Mouse (Mus musculus): ENCODE data around the gene Stat6.

Gene Stat6

GRCm38 (mm10) chr10:127615034-127615374 lies 27.8 kb upstream of the Stat6 start:
- no peak for DNase-seq (ENCODE audit: low spot score)

- DNase-seq (ENCODE audit: low spot score) = no peak
Observed at GRCm38 (mm10) chr10:127615591-127615990, 27.2 kb upstream of the Stat6 start.

- DNase-seq (ENCODE audit: low spot score) = no peak
Observed at GRCm38 (mm10) chr10:127616261-127616679, 26.5 kb upstream of the Stat6 start.

- DNase-seq (ENCODE audit: low spot score) = no peak
Observed at GRCm38 (mm10) chr10:127617294-127617693, 25.5 kb upstream of the Stat6 start.

- no peak for DNase-seq (ENCODE audit: low spot score)
Observed at GRCm38 (mm10) chr10:127618173-127618572, 24.6 kb upstream of the Stat6 start.

GRCm38 (mm10) chr10:127619119-127619721 lies 23.6 kb upstream of the Stat6 start:
- DNase-seq (ENCODE audit: low spot score) = no peak

GRCm38 (mm10) chr10:127619941-127620405 lies 22.8 kb upstream of the Stat6 start:
- no peak for DNase-seq (ENCODE audit: low spot score)

- no peak for DNase-seq (ENCODE audit: low spot score)
Observed at GRCm38 (mm10) chr10:127620406-127621190, 22.2 kb upstream of the Stat6 start, which contains the start of gene Lrp1. Gene Lrp1, minus strand, starts transcription at chr10:127621148.

GRCm38 (mm10) chr10:127621191-127622056 lies 21.4 kb upstream of the Stat6 start:
- peak; percentile 85 for DNase-seq (ENCODE audit: low spot score)

GRCm38 (mm10) chr10:127622057-127622392 lies 20.8 kb upstream of the Stat6 start:
- DNase-seq (ENCODE audit: low spot score) = no peak

GRCm38 (mm10) chr10:127622661-127623060 lies 20.1 kb upstream of the Stat6 start:
- DNase-seq (ENCODE audit: low spot score) = no peak

GRCm38 (mm10) chr10:127623439-127624216 lies 19.2 kb upstream of the Stat6 start:
- DNase-seq (ENCODE audit: low spot score) = no peak

- no peak for DNase-seq (ENCODE audit: low spot score)
Observed at GRCm38 (mm10) chr10:127626433-127626832, 16.4 kb upstream of the Stat6 start.

GRCm38 (mm10) chr10:127631261-127632214 lies 11.2 kb upstream of the Stat6 start:
- DNase-seq (ENCODE audit: low spot score) = no peak

GRCm38 (mm10) chr10:127632668-127633271 lies 10.0 kb upstream of the Stat6 start:
- DNase-seq (ENCODE audit: low spot score) = no peak

- no peak for DNase-seq (ENCODE audit: low spot score)
Observed at GRCm38 (mm10) chr10:127640421-127640820, 2.4 kb upstream of the Stat6 start.

GRCm38 (mm10) chr10:127641861-127642771 lies 670 bp upstream of the Stat6 start:
- DNase-seq (ENCODE audit: low spot score) = no peak

GRCm38 (mm10) chr10:127643553-127644238 lies 910 bp downstream of the Stat6 start:
- no peak for DNase-seq (ENCODE audit: low spot score)

GRCm38 (mm10) chr10:127645791-127646190 lies 3.0 kb downstream of the Stat6 start:
- no peak for DNase-seq (ENCODE audit: low spot score)

Measured in left cerebral cortex, adult 11 months (tissue).